Mouse (Mus musculus): ENCODE measurements at regions not wholly inside any gene's neighbourhood (a gene's known extent, or its start where the extent isn't known, plus 50 kb on each side); places are given as distances from the start of the nearest gene placed in this dataset.

- no peaks in the 10 kb centered on the region for H3K79me2 ChIP-seq (ENCODE audit: control insufficient read depth, insufficient read depth, low read length)
- no peaks in the 10 kb centered on the region for H3K27me3 ChIP-seq (ENCODE audit: control insufficient read depth, insufficient read depth, low read length)
- no peaks in the 10 kb centered on the region for H3K4me1 ChIP-seq (ENCODE audit: control insufficient read depth, insufficient read depth, low read length)
- DNase-seq (ENCODE audit: extremely low read depth, low read depth, low spot score) = no peak
- H3K4me3 ChIP-seq (ENCODE audit: insufficient read depth, low read depth, low read length) = no peak overlapping the region
- H3K27ac ChIP-seq (replicated peaks; ENCODE audit: insufficient read depth, low read depth, low read length) = no peak overlapping the region
- no peaks in the 10 kb centered on the region for H3K36me3 ChIP-seq (ENCODE audit: control insufficient read depth, insufficient read depth, low read length)
- no peak overlapping the region for H3K9ac ChIP-seq (ENCODE audit: low read depth, low read length)
- TF ChIP-seq CTCF (IDR thresholded peaks at IDR 0.05; ENCODE audit: low read depth, low read length) (no peak), POLR2A (IDR thresholded peaks at IDR 0.05; ENCODE audit: extremely low read depth, insufficient read depth, low read length) (no peak)
Observed at GRCm38 (mm10) chrX:56276348-56276747, 63.7 kb upstream of the Gm773 start.

GRCm38 (mm10) chrX:56274170-56274569 lies 61.5 kb upstream of the Gm773 start:
- DNase-seq (ENCODE audit: extremely low read depth, low read depth, low spot score) = peak; percentile 1
- no peaks in the 10 kb centered on the region for H3K79me2 ChIP-seq (ENCODE audit: control insufficient read depth, insufficient read depth, low read length)
- WGBS = 0% methylated on average over 1 of the region's 1 CpGs
- no peak overlapping the region for H3K4me3 ChIP-seq (ENCODE audit: insufficient read depth, low read depth, low read length)
- no peaks in the 10 kb centered on the region for H3K27me3 ChIP-seq (ENCODE audit: control insufficient read depth, insufficient read depth, low read length)
- H3K9ac ChIP-seq (ENCODE audit: low read depth, low read length) = no peak overlapping the region
- no peak for TF ChIP-seq POLR2A (IDR thresholded peaks at IDR 0.05; ENCODE audit: extremely low read depth, insufficient read depth, low read length)
- TF ChIP-seq CTCF (IDR thresholded peaks at IDR 0.05; ENCODE audit: low read depth, low read length) = no peak
- no peaks in the 10 kb centered on the region for H3K36me3 ChIP-seq (ENCODE audit: control insufficient read depth, insufficient read depth, low read length)
- no peak overlapping the region for H3K27ac ChIP-seq (replicated peaks; ENCODE audit: insufficient read depth, low read depth, low read length)
- no peaks in the 10 kb centered on the region for H3K4me1 ChIP-seq (ENCODE audit: control insufficient read depth, insufficient read depth, low read length)

GRCm38 (mm10) chrX:56269706-56270105 lies 57.0 kb upstream of the Gm773 start:
- Histone ChIP-seq H3K9ac (ENCODE audit: low read depth, low read length) (no peak overlapping the region), H3K4me1 (ENCODE audit: control insufficient read depth, insufficient read depth, low read length) (no peaks in the 10 kb centered on the region), H3K79me2 (ENCODE audit: control insufficient read depth, insufficient read depth, low read length) (no peaks in the 10 kb centered on the region), H3K27ac (replicated peaks; ENCODE audit: insufficient read depth, low read depth, low read length) (no peak overlapping the region), H3K4me3 (ENCODE audit: insufficient read depth, low read depth, low read length) (no peak overlapping the region), H3K27me3 (ENCODE audit: control insufficient read depth, insufficient read depth, low read length) (no peaks in the 10 kb centered on the region), H3K36me3 (ENCODE audit: control insufficient read depth, insufficient read depth, low read length) (no peaks in the 10 kb centered on the region)
- 94% methylated on average over 2 of the region's 2 CpGs for WGBS
- no peak for TF ChIP-seq POLR2A (IDR thresholded peaks at IDR 0.05; ENCODE audit: extremely low read depth, insufficient read depth, low read length)
- DNase-seq (ENCODE audit: extremely low read depth, low read depth, low spot score) = no peak
